Mouse (Mus musculus): ENCODE measurements around the gene Meaf6. TPM values are rescaled to one million over a fixed set of nuclear protein-coding genes. Genes with fewer than 3 reads are reported as not detected.

Gene Meaf6
- 10 to 100 TPM; 30.3 to 36.2 TPM for total RNA-seq (2021)
- long read RNA-seq, experiment 1, full-length matches to known transcripts, result 33 of 48 reads
- long read RNA-seq, experiment 1, partial matches to known transcripts, result 2 of 48 reads
- long read RNA-seq, experiment 1, other reads (novel, unspliced or antisense), result 13 of 48 reads
- long read RNA-seq, experiment 2, partial matches to known transcripts, result 1 of 9 reads
- long read RNA-seq, experiment 2, other reads (novel, unspliced or antisense), result 3 of 9 reads

DNA sequence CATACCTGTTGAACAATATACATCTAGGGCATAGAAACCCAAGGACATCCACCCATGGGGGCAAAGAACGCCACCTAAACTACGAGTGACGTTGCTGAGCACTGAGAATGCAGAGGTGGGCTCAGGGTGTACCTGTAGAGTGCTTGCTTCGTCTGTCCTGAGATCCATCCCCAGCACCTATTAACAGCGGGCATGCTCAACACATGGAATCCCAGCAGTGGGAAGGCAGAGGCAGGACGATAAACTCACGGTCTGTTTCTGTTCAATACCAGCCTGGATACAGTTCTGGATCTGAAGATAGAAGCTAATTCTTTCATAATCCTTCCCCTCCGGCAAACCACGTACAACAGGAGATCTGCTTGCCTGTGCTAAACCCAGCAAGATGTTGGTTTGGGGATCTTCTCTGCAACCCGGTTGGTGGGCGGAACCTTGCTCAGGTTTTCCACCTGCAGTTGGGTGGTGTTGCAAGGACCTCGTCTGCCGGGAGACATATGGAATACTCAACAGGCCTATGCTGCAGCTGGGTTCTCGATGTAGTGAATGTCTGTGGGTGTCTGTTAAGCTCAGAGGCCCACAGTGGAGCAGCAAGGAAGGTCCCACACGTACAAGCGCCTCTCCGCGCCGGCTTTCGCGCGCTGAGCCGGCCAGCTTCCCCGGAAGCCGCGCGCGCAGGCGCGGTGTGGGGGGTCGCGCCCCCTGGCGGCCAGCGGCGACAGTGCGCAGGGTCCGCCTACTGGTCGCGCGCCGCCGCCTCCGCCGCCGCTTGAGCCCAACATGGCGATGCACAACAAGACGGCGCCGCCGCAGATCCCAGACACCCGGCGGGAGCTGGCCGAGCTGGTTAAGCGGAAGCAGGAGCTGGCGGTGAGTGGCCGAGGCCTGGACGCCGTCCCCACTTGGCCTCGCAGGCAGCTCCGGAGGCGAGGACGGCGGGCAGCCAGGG lies at the start of gene Meaf6:
TSS of gene Meaf6 (plus strand) at position 732 of the 943 bp plus-strand sequence.
- peak; percentile 94 to 95 for DNase-seq

DNA sequence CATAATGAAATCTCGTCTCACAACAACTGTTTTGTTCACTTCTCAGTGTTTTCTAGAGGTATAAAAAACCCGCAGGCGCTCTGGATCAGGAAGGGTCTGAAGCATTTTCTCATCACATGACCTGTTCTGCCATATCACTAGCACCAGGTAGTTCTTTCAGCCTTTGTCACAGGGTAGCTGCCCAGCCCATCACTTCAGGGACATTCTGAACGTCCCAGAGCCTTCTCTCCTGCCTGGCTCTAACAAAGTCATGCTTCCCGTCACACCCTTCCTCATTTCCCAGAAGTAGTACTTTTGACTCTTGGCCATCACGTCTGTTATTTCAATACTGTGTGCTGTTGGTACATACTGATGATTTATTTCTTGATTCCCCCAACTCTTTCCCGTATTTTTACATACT lies 40.5 kb upstream of the Meaf6 start:
- DNase-seq, result no peak

DNA sequence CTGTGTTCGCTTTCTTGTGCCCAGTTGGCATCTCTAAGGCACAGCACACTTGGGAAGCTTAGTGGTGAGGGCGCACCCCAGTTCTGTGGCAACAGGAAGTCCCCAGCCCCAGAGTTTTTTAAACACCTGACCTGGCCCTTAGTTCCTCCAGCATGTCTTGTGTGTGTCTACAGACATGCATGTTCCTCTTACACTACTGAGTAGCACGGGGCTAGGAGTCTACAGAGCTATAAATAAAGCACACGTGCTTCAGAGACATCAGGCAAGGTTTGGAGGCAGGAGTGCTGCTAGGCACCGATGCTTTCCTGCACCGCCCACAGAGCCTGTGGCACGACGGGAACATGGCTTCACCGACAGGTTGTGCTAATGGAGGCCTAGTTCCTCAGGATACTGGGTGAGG lies 29.5 kb upstream of the Meaf6 start:
- no peak for DNase-seq

DNA sequence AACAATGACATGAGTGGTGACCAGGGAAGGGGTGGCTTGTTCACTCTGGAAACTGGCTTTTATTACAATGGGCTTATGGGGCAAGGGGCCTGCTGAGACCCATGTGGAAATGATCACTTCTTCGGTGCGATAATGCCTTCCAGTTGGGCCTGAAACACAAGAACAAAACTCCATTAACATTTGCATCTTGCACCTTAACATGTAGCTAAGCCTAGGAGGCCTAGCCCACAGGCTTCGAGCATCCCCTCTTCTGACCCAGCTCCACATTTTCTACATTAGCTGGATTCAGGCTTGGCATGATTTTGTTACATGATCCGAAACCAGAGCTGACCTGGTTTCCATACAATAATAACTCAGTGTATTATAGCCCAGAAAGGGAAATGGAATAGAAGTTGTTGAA lies 28.5 kb upstream of the Meaf6 start:
- DNase-seq, result no peak

DNA sequence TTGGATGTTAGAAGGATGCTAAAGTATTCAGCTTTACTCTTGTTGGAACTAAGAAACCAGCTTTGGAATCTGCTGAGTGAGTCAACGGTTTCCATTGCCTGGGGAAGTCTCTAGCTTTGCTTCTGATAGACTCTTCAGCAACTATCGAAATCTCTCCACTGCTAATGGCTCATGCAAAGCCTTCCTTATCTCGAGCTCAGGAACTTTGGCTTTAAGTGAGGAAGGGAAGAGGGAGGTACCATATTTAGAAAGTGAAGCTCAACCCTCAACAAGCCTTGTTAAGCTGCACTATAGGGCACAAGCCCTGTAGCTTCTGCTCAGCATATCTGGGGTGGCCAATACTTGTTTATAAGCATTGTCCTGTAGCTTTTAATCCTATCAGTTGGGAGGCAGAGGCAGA lies 27.7 kb upstream of the Meaf6 start:
- DNase-seq, result no peak

DNA sequence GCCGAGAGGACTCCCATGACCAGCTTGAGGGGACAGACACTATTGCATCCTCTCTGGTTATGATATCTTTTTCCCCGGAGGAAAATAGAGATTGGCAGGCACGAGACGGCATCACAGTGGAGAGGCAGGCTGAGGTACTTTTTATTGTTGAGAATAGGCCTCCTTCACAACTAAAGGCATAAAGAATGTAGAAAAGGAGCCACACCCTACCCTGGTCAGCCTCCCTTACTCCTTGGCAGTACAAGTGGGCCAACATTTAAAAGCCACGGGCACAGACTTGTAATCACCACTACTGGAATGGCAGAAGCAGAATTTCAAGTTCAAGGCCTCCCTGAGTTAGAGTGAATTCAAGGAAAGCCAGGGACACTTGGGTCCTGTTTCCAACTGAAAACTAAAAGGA lies 26.9 kb upstream of the Meaf6 start:
- no peak for DNase-seq

DNA sequence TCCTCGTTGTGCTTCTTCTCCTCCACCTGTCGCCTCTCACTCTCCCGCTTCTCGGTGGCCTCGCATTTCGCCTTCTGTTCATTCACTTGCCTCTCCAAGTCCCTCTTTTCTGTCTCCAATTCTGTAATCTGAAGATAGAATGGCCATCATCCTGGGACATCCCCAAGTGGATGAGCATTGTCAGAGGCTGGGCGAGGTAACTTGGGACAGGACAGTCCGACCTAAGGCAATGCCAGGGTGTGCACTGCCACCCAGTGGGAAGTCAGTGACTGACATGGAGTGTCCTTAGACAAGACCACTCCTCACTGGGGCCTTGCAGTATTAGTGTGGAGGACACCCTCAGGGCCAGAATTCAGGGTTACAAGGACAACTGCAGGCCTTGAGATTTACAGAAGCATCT lies 25.9 kb upstream of the Meaf6 start:
- DNase-seq, result peak; percentile 71 to 75

DNA sequence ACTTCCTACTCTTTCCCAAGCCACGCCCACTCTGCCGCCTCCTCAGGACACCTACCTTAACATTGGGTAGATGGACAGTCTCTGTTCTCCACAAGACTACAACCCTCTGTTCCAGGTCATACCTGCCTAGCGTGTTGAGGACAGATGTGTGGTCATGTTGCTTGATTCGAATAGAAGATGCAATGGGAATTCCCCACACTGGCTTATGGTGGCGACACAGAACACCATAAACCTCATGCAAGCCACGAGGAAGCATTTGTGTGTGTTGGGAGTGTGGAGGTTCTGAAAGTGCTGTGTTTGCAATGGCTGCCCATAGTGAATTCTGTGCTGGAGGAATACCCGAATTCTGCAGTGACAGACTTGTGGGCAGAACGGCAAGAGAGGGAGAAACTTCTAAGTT lies 21.1 kb upstream of the Meaf6 start:
- DNase-seq, result no peak

DNA sequence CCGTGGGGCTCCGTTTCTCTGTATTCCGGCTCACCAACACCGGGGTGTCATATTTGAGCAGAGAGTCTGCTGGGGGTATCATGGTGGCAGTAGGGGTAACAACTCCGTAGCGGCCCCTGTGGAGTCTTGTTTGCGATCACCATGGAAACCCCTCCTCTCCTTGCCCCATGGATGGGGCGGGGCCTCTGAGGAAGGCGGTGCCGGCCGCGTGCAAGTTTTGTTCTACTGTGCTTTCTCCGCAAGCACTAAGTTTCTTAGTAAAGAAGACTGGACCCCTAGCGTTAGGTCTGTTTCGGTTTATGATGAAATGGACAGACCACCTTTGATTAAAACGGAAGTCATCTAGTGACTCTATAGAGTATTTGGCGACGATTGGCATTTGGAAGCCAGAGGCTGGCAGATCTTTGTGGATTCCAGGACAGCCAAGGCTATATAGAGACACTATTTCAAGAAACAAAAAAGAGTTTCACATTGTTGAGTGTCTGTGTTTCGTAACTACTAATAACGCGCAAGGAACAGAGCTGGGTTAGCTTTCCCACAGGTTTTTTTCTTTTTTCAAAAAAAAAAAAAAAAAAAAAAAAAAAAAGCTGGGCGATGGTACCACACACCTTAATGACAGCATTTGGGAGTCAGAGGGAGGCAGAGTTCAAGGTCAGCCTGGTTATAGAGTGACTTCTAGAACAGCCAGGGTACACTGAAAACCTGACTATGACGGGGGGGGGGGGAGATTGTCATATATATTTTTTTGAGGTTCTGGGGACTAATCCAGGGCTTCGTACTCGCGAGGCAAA lies 19.2 kb upstream of the Meaf6 start, which contains the start of gene Dnali1:
TSS of gene Dnali1 (minus strand) at position 187 of the 791 bp plus-strand sequence.
- DNase-seq, result peak; percentile 78 to 85

DNA sequence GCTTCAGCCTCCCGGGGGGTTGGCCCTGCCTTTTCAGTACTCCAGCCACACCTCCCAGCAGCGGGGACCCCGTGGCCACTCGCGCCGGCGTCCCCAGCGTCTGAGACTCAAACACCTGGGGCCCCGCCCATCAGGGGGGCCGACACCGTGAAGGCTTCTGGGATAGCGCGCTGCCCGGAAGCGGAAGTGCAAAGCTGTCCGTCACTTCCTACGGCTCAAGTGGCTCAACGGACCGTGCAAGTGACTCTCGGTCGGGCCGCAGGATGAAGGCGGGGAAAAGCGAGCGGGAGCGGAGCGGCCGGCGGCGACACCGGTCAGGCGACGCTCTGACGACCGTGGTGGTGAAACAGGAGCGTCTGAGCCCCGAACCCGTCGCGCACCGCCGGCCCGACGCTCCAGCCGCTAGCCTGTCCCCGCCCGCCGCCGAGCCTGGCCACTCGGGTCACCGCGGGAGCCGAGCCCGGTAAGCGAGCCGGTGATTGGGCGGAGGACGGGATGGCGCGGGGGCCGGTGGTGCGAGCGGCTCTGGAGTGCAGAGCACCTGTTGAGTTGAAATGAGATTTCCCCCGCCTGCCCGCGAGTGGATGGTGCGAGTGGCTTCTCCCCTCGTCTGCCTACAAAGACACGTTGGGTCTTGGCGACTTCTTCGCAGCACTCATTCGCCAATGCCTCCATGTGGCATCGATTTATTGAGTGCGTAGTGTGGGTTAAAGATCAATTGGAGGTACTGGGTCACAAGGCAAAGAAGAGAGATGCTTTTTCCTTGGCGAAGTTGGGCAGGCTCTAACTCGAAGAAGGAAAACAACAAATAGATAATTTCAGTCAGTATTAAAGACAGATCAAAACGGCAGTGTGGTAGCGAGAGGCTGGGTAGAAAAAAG lies 18.2 kb upstream of the Meaf6 start, which contains the start of gene Snip1:
TSS of gene Snip1 (plus strand) at position 183 of the 881 bp plus-strand sequence.
- peak; percentile 96 to 97 for DNase-seq

DNA sequence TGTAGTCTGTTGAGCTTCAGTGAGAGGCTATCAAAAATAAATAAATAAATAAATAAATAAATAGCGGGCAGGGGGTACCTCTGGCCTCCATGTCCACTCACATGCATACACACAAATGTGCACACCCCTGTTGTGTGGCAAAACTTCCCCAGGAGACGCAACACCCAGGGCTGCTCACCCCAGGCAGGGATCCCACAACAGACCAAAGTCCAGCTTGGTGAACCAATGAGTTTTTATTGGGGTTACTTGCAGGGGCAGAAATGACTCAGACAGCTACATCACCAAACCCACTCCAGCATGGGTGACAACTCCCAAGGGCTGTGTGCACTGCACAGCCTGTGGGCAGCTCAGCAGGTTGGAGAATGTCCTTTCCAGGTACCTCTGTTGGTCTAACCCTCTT lies 7.2 kb upstream of the Meaf6 start:
- DNase-seq, result no peak

DNA sequence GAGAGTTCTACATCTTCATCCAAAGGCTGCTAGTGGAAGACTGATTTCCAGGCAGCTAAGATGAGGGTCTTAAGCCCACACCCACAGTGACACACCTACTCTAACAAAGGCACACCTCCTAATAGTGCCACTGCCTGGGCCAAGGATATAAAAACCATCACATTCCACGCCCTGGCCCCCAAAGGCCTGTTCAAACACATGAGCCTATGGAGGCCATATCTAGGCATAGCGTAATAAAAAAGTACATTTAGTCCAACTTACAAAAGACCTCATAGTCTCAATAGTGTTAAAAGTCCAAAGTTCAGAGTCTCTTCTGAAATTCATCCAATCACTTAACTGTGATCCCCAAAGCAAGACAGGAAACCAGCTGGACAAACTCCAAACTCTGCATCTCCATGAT lies 6.2 kb upstream of the Meaf6 start:
- no peak for DNase-seq

DNA sequence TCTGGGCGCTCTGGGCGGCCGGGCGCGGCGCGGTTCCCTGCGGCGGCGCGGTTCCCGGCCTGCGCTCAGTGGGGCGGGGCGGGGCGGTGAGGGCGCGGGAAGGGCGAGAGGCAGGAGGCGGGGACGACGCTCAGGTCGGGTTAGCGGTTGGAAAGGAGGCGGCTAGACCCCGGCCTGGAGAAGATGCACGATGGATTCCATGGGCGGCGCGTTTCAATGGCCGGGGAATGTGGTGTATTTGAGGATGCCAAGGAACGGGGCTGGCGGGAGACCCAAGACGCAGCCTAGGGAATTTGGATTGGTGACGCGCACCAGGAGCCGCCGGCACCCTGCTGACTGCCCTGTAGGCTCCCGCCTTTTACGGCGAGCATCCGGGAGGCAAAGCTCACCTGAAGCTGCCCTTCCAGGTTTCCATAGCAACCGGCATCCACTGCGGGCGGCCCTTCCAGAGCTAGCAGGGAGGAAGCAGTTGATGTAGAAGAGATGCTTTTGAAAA lies 460 bp downstream of the Meaf6 start:
- peak; percentile 83 to 91 for DNase-seq

DNA sequence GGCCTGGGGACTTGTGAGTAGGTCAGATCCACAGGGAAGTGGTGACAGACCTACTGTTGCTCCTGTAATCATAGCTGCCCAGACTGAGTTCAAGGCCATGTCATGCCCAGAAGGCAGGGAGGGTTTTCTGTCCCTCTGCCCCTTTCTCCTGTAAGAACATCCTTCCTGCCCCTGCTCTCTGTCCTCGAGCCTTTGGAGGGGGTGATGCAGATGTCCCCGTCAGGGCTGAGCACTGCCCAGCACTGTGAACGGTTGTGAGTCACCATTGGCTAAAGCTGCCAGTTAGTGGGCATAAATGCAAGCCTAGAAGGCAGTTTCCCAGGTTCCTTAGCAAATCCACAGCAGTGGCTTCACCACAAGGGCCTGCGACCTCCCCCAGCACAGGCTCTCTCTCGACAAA lies 8.1 kb downstream of the Meaf6 start:
- peak; percentile 27 to 53 for DNase-seq

DNA sequence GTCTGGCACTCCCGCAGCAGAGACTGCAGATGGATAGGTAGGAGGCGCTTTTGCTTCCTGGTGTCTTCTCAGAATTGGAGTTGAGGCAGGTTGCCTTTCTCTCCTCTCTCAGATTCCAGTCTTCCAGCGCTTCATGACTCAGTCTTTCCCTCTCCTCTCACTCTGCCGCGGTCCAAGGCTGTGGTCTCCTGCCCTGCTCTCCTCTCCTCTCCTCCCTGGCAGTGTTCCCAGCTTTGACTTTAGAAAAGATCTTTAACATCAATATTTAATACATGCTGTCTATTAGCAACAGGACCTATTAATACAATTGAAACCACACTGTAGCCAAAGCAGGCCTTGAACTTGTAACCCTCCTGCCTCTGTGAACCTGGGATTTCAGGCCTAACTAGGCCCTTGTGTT lies 11.1 kb downstream of the Meaf6 start:
- DNase-seq, result peak; percentile 69

DNA sequence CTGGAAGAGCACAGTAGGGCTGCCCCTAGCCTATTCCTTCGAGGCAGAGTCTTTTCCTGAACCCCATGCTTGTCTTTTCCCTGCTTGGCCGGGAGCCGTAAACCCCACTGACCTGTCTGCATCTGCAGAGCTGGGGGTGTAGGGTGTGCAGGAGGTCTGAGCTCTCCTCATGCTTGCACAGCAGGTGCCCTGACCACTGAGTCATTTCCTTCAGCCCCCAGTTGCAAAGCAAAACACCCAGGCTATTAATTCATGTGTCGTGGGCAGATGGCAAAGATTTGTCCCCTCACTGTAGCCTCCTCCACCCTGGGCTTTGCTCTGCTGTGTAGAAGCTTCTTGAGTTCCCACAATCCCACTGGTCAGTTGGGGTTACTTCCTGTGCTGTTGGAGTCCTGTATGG lies 12.5 kb downstream of the Meaf6 start:
- no peak for DNase-seq

DNA sequence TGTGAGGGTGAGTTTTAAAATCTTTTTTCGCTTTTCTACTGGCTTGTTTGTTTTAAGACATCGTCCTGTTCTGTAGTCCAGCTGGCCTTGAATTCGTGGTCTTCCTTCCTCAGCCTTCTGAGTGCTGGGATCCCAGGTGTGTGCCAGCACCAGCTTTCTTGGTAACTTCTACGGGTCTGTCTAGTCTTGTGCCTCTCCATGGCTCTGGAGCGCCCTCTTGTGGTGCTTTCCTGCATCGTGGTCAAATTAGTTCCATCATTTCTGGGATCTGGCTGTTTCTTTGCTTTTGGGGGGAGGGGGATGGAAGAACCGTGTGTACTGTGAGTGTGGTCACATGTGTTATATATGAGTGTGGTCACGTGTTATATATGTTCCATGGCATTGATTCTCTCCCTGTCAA lies 14.5 kb downstream of the Meaf6 start:
- peak; percentile 85 to 89 for DNase-seq

DNA sequence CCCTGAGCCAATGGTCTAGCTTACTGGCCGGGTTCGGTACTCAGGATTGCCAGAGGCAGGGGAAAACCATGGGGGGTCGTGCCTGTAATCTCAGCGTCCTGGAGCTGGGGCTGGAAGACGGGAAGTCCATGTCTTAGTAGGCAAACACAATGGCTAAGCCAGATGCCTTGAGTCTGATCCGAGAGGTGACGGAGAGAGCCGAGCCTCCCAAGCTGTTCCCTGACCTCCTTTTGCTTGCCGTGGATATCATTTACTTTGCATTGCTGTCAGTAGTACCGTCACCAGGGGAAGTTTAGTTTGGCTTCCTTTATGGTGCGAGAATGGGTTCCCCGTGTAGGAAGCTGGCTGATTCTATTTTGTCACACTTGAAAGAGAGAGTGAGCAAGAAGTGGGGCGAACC lies 16.4 kb downstream of the Meaf6 start:
- DNase-seq, result no peak

DNA sequence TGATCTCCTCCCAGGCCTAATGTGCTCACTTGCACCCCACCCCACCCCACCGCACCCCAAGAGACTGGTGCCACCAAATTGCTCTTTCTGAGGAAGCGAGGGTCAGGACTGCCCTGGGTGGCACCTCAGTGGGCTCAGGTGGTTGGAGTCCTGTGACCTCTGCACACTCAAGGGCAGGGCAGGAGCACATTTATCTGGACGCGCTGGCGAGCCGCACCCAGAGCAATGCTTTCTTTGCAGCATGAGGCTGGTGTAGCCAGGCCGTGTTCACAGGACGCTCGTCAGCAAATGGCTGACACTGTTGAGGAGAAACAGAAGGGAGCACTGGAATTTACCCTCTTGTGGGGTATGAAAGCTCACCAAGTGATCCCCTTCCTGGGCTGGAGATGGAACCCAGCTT lies 20.4 kb downstream of the Meaf6 start:
- no peak for DNase-seq

DNA sequence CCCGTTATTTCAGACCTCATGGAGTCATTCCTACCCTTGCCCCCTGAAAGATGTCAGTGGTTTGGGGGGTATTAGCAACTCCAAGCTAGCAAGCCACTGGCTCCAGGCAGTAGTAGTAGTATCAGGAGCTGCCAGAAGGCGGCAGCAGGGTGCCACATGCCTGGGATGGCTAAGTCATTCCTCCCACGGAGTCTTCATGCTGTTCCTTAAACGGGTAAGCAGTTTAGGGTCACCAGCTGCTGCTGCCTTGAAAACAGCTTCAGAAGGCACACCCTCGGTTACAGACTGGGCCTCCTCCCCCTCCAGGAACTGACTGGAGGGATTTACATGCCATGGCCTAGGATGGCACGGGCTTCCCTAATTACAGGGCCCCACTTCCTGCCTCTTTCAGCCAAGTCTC lies 29.7 kb downstream of the Meaf6 start:
- DNase-seq, result peak; percentile 85 to 89

DNA sequence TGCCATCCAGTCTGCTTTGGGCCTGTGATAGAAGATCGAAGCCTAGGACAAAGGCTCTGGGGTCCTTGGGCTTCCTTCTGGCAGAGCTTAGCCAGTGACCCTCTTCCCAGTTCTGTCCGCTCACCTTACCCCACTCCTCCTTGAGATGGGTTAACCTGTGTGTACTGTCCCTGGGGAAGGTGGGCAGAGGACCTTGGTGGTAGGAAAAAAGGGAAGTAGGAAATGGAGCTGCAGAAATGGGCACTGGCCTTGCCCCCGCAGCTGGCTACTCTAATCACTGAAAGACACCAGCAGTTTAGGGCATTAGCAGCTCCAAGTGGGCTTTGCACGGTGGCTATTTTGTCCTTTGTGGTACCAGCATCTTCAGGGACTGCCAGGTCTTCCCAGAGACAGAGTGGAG lies 30.1 kb downstream of the Meaf6 start:
- DNase-seq, result no peak
